Mouse (Mus musculus) stomach, postnatal 0 days (tissue): ENCODE measurements around the gene Kctd15.

Experiments used
- CTCF ChIP-seq: IDR thresholded peaks from 2 replicates; pipeline ENCODE4 v1.5.1; 2016; ENCODE audit warnings: antibody characterized with exemption, low read depth, mild to moderate bottlenecking, moderate library complexity
- EP300 ChIP-seq: optimal IDR thresholded peaks from 2 replicates; pipeline ENCODE3; 2016; ENCODE audit warnings: antibody characterized with exemption

GRCm38 (mm10) chr7:34659386-34660085, 3.0 kb upstream of the Kctd15 start:
- no peak for TF ChIP-seq EP300
- TF ChIP-seq CTCF = no peak
